Mouse (Mus musculus) right cerebral cortex, adult 18-20 months (tissue): ENCODE measurements around the gene Mcrip2.
A peak's percentile ranks its signal among the peaks of the same experiment; 100 is the strongest.

ENCODE experiments used
- DNase-seq: peaks from one replicate; pipeline ENCODE4 v3.0.0; 2022; ENCODE audit warnings: mixed read lengths

Mcrip2 gene

GRCm38 (mm10) chr17:25833291-25833663 is 35.3 kb downstream of the Mcrip2 start, which contains the start of gene Stub1:
Gene Stub1, minus strand, starts transcription at chr17:25833404.
- DNase-seq: peak; percentile 85

GRCm38 (mm10) chr17:25832436-25833290 is 35.9 kb downstream of the Mcrip2 start:
- DNase-seq: peak; percentile 99

GRCm38 (mm10) chr17:25831451-25832281 is 36.9 kb downstream of the Mcrip2 start:
- DNase-seq: no peak

- no peak for DNase-seq
These were observed 37.6 kb downstream of the Mcrip2 start for GRCm38 (mm10) chr17:25830806-25831431.

- DNase-seq: no peak
These were observed 38.3 kb downstream of the Mcrip2 start for GRCm38 (mm10) chr17:25830200-25830753.

- no peak for DNase-seq
These were observed 39.0 kb downstream of the Mcrip2 start for GRCm38 (mm10) chr17:25829558-25830017.

GRCm38 (mm10) chr17:25828712-25829557 is 39.6 kb downstream of the Mcrip2 start, which contains the start of gene Jmjd8:
Gene Jmjd8, plus strand, starts transcription at chr17:25828867.
- peak; percentile 87 for DNase-seq

- DNase-seq: no peak
These were observed 40.4 kb downstream of the Mcrip2 start for GRCm38 (mm10) chr17:25828223-25828594.

GRCm38 (mm10) chr17:25827546-25828222 is 40.9 kb downstream of the Mcrip2 start:
- no peak for DNase-seq

- DNase-seq: no peak
These were observed 41.6 kb downstream of the Mcrip2 start for GRCm38 (mm10) chr17:25827011-25827410.

- DNase-seq: no peak
These were observed 42.5 kb downstream of the Mcrip2 start for GRCm38 (mm10) chr17:25825984-25826570.

GRCm38 (mm10) chr17:25825311-25825710 is 43.3 kb downstream of the Mcrip2 start:
- no peak for DNase-seq

- no peak for DNase-seq
These were observed 44.0 kb downstream of the Mcrip2 start for GRCm38 (mm10) chr17:25824362-25825142.

GRCm38 (mm10) chr17:25823452-25823851 is 45.1 kb downstream of the Mcrip2 start, which contains the start of gene Wdr24:
Gene Wdr24, plus strand, starts transcription at chr17:25823627.
- peak; percentile 85 for DNase-seq

GRCm38 (mm10) chr17:25818851-25819780 is 49.4 kb downstream of the Mcrip2 start:
- DNase-seq: no peak

GRCm38 (mm10) chr17:25817662-25818061 is 50.9 kb downstream of the Mcrip2 start:
- no peak for DNase-seq
